Mouse (Mus musculus) midbrain, postnatal 0 days (tissue): ENCODE results near the gene Gpr108. TPM values are rescaled to one million over a fixed set of nuclear protein-coding genes. Genes with fewer than 3 reads are reported as not detected.

Experiments used
- ATAC-seq: fragments of 200-750 bp; cut with Nextera tagmentation; 2 replicates; pipeline ENCODE4 v1.8.0; 2017; ENCODE audit warnings: moderate number of reproducible peaks, mild to moderate bottlenecking, moderate TSS enrichment, moderate library complexity; ENCODE audit not compliant: low FRiP score
- DNase-seq: peaks from one replicate; pipeline ENCODE4 v3.0.0-alpha.2; 2015; ENCODE audit warnings: low spot score
- H3K27ac ChIP-seq: fragments of 300-500 bp; sonication (generic); 2 replicates; pipeline ENCODE4 v1.5.1; 2014; ENCODE audit warnings: low read depth, mild to moderate bottlenecking, low read length, mixed read lengths
- H3K27me3 ChIP-seq: fragments of 300-500 bp; sonication (generic); 2 replicates; pipeline ENCODE4 v1.6.1; 2014; ENCODE audit warnings: low read length, control low read depth, mixed read lengths; ENCODE audit not compliant: insufficient read depth
- H3K36me3 ChIP-seq: fragments of 300-500 bp; sonication (generic); 2 replicates; pipeline ENCODE4 v1.6.1; 2014; ENCODE audit warnings: low read length, control low read depth, mixed read lengths; ENCODE audit not compliant: insufficient read depth
- H3K4me1 ChIP-seq: fragments of 300-500 bp; sonication (generic); 2 replicates; pipeline ENCODE4 v1.6.1; 2014; ENCODE audit warnings: mild to moderate bottlenecking, control low read depth, antibody characterized with exemption, low read length, mixed read lengths; ENCODE audit not compliant: insufficient read depth
- H3K4me2 ChIP-seq: fragments of 300-500 bp; sonication (generic); 2 replicates; pipeline ENCODE4 v1.6.1; 2014; ENCODE audit warnings: low read depth, mild to moderate bottlenecking, low read length, mixed read lengths; ENCODE audit not compliant: poor library complexity, severe bottlenecking
- H3K4me3 ChIP-seq: fragments of 300-500 bp; sonication (generic); 2 replicates; pipeline ENCODE4 v1.5.1; 2014; ENCODE audit warnings: low read depth, mild to moderate bottlenecking, low read length, moderate library complexity
- H3K9ac ChIP-seq: fragments of 300-500 bp; sonication (generic); replicated peaks from 2 replicates; pipeline ENCODE4 v1.6.1; 2014; ENCODE audit warnings: mild to moderate bottlenecking, low read length, moderate library complexity, mixed read lengths; ENCODE audit not compliant: poor library complexity, severe bottlenecking
- H3K9me3 ChIP-seq: fragments of 300-500 bp; sonication (generic); 2 replicates; pipeline ENCODE4 v1.6.1; 2016; ENCODE audit warnings: low read length, control low read depth
- CTCF ChIP-seq: IDR thresholded peaks from 2 replicates; pipeline ENCODE4 v1.5.1; 2016; ENCODE audit warnings: antibody characterized with exemption, mild to moderate bottlenecking
- WGBS: fragments of 180-500 bp; shearing (Covaris S2); extraction: QIAGEN DNeasy Blood & Tissue Kit; methylation state at CpG from one replicate; pipeline ENCODE4 v1.1.7; 2014; 5-methylcytosine and 5-hydroxymethylcytosine counted together
- polyA plus RNA-seq: library from polyadenylated mRNA; unstranded; fragments of >200 nt; fragmentation: Nextera tagmentation; extraction: Ambion mirVana; gene quantifications from 2 replicates; pipeline ENCODE4 v1.2.1, GENCODE M21; 2015
- total RNA-seq: library from RNA; depleted of rRNA; stranded (reverse); fragments of >200 nt; gene quantifications from 2 replicates; pipeline ENCODE4 v1.2.3, GENCODE M21; 2014

Gpr108 gene
- total and polyA plus RNA-seq, 2 experiments from 2014 or later = 19.2 to 23.1 TPM

GRCm38 (mm10) chr17:57229851-57230727 lies 18.2 kb downstream of the Gpr108 start:
- H3K4me2 ChIP-seq = no peak overlapping the region
- no peak for ATAC-seq
- H3K27ac ChIP-seq = no peak overlapping the region
- DNase-seq = no peak
- no peak for TF ChIP-seq CTCF
- H3K4me1 ChIP-seq = no peaks in the 10 kb centered on the region
- whole genome bisulfite sequencing = 75% methylated on average over 15 of the region's 15 CpGs
- H3K9me3 ChIP-seq = no peaks in the 10 kb centered on the region
- H3K4me3 ChIP-seq = no peak overlapping the region
- H3K36me3 ChIP-seq = peaks cover 3% of the 10 kb centered on the region; the same call in 1 of the 2 replicates
- H3K27me3 ChIP-seq = no peaks in the 10 kb centered on the region
- H3K9ac ChIP-seq = no peak overlapping the region

GRCm38 (mm10) chr17:57228873-57229272 lies 19.4 kb downstream of the Gpr108 start:
- Histone ChIP-seq H3K4me1 (no peaks in the 10 kb centered on the region), H3K27ac (no peak overlapping the region), H3K36me3 (no peaks in the 10 kb centered on the region), H3K4me3 (no peak overlapping the region), H3K9ac (no peak overlapping the region), H3K9me3 (no peaks in the 10 kb centered on the region), H3K4me2 (no peak overlapping the region), H3K27me3 (no peaks in the 10 kb centered on the region)
- ATAC-seq = no peak
- no peak for TF ChIP-seq CTCF
- 79% methylated on average over 3 of the region's 3 CpGs for WGBS
- no peak for DNase-seq

GRCm38 (mm10) chr17:57228014-57228413 lies 20.2 kb downstream of the Gpr108 start, which contains the start of gene C3:
Gene C3 (minus strand): TSS chr17:57228136.
- no peaks in the 10 kb centered on the region for H3K36me3 ChIP-seq
- H3K4me3 ChIP-seq = no peak within 1 kb of the TSS
- no peak within 1 kb of the TSS for H3K9ac ChIP-seq
- H3K9me3 ChIP-seq = no peaks in the 10 kb centered on the region
- no peak within 1 kb of the TSS for H3K4me2 ChIP-seq
- TF ChIP-seq CTCF = no peak
- 73% methylated on average over 3 of the region's 3 CpGs for WGBS
- H3K27me3 ChIP-seq = no peaks in the 10 kb centered on the region
- no peak within 1 kb of the TSS for H3K27ac ChIP-seq
- DNase-seq (no peak), ATAC-seq (no peak)
- no peaks in the 10 kb centered on the region for H3K4me1 ChIP-seq

- Histone ChIP-seq H3K4me2 (no peak overlapping the region), H3K36me3 (no peaks in the 10 kb centered on the region), H3K27me3 (no peaks in the 10 kb centered on the region), H3K9ac (no peak overlapping the region), H3K9me3 (no peaks in the 10 kb centered on the region), H3K4me3 (no peak overlapping the region), H3K27ac (no peak overlapping the region), H3K4me1 (no peaks in the 10 kb centered on the region)
- WGBS = 92% methylated on average over 2 of the region's 2 CpGs
- no peak for TF ChIP-seq CTCF
- no peak for ATAC-seq
- DNase-seq = no peak
Measured at GRCm38 (mm10) chr17:57227468-57227867, 20.8 kb downstream of the Gpr108 start.

- H3K27ac ChIP-seq = no peak overlapping the region
- H3K36me3 ChIP-seq = no peaks in the 10 kb centered on the region
- no peaks in the 10 kb centered on the region for H3K27me3 ChIP-seq
- no peak overlapping the region for H3K9ac ChIP-seq
- WGBS = 83% methylated on average over 9 of the region's 9 CpGs
- TF ChIP-seq CTCF = no peak
- H3K9me3 ChIP-seq = no peaks in the 10 kb centered on the region
- no peak for DNase-seq
- no peak overlapping the region for H3K4me2 ChIP-seq
- no peak overlapping the region for H3K4me3 ChIP-seq
- no peak for ATAC-seq
- no peaks in the 10 kb centered on the region for H3K4me1 ChIP-seq
Measured at GRCm38 (mm10) chr17:57223313-57223712, 24.9 kb downstream of the Gpr108 start.

GRCm38 (mm10) chr17:57221911-57222310 lies 26.3 kb downstream of the Gpr108 start:
- Histone ChIP-seq H3K4me3 (no peak overlapping the region), H3K4me2 (no peak overlapping the region), H3K27me3 (no peaks in the 10 kb centered on the region), H3K36me3 (no peaks in the 10 kb centered on the region), H3K4me1 (no peaks in the 10 kb centered on the region), H3K27ac (no peak overlapping the region), H3K9ac (no peak overlapping the region), H3K9me3 (no peaks in the 10 kb centered on the region)
- no peak for TF ChIP-seq CTCF
- DNase-seq (no peak), ATAC-seq (no peak)
- 81% methylated on average over 4 of the region's 4 CpGs for WGBS
